ENCODE assay signal across 12 mouse cellular contexts in genomic region chr12:111513673-111514072, GRCm38 (mm10). TPM values are rescaled to one million over a fixed set of nuclear protein-coding genes. Genes with fewer than 3 reads are reported as not detected.
DNase-seq lines count a peak whose midpoint lies in the region; ATAC-seq and TF ChIP-seq lines count a peak whose summit lies in the region.
"Had no signal": no experiment of that assay in that cellular context is flagged by ENCODE, and none has a peak within 500 bp of the region (broad histone marks: within the 10 kb centered on the region; RNA-seq: fewer than 3 reads in every experiment).

No protein-coding gene starts in this region.

- no peaks in the 10 kb centered on the region for H3K36me3 ChIP-seq in forebrain, postnatal 0 days (ENCODE audit: insufficient read depth)
- no peaks in the 10 kb centered on the region for H3K36me3 ChIP-seq in forebrain, embryonic 16.5 days (ENCODE audit: control insufficient read depth, insufficient read depth)
- H3K36me3 ChIP-seq: heart, embryonic 13.5 days; limb, embryonic 10.5 days had no signal

- intact Hi-C loops in left cerebral cortex, adult 2 months (cut with DNase I): no loop called here

- no peaks in the 10 kb centered on the region for H3K4me1 ChIP-seq in forebrain, postnatal 0 days (ENCODE audit: insufficient read depth)
- H3K4me1 ChIP-seq in forebrain, embryonic 16.5 days (replicated peaks; ENCODE audit: control insufficient read depth, insufficient read depth, low read length): no peaks in the 10 kb centered on the region
- H3K4me1 ChIP-seq: limb, embryonic 10.5 days had no signal

- no peak overlapping the region for H3K27ac ChIP-seq in forebrain, postnatal 0 days (ENCODE audit: low read depth, low read length)
- H3K27ac ChIP-seq in forebrain, embryonic 16.5 days (ENCODE audit: low read length): no peak overlapping the region
- peak overlapping the region; percentile 44; the same call in 1 of the 2 replicates for H3K27ac ChIP-seq in left cerebral cortex, adult 2 months
- H3K27ac ChIP-seq: heart, embryonic 13.5 days; limb, embryonic 10.5 days had no signal

- peak; percentile 88 for ATAC-seq in forebrain, postnatal 0 days
- ATAC-seq in forebrain, embryonic 16.5 days: no peak

- no peak overlapping the region for H3K9ac ChIP-seq in forebrain, postnatal 0 days
- no peak overlapping the region for H3K9ac ChIP-seq in forebrain, embryonic 16.5 days (replicated peaks; ENCODE audit: low read depth, low read length)

- DNase-seq in forebrain, postnatal 0 days: peak; percentile 54
- peak in 1 of 2 experiments; percentile 26 for DNase-seq in left cerebral cortex, adult 2 months (ENCODE audit: extremely low spot score in 1 of 2, low spot score in 2 of 2)
- DNase-seq in left cerebral cortex, adult 11 months (ENCODE audit: low spot score): no peak
- peak; percentile 78 for DNase-seq in adipocyte (ENCODE audit: low spot score)
- DNase-seq in kidney, adult 9 months: peak; percentile 61
- no peak for DNase-seq in gastrocnemius, postnatal 4 days (ENCODE audit: low spot score in 2 of 2)
- DNase-seq in urinary bladder, adult 2 months (ENCODE audit: low spot score): no peak
- DNase-seq: B cell, adult 2 months; lung, postnatal 4 days had no signal

- no peak overlapping the region for H3K4me2 ChIP-seq in forebrain, postnatal 0 days (ENCODE audit: low read depth)
- no peak overlapping the region for H3K4me2 ChIP-seq in forebrain, embryonic 16.5 days (ENCODE audit: low read length)
- H3K4me2 ChIP-seq: heart, embryonic 13.5 days had no signal

- H3K9me3 ChIP-seq in forebrain, postnatal 0 days (ENCODE audit: low read length): no peaks in the 10 kb centered on the region
- H3K9me3 ChIP-seq in forebrain, embryonic 16.5 days (ENCODE audit: control insufficient read depth, low read length): no peaks in the 10 kb centered on the region
- H3K9me3 ChIP-seq: heart, embryonic 13.5 days; limb, embryonic 10.5 days had no signal

- no peak for TF ChIP-seq CTCF in forebrain, postnatal 0 days (IDR thresholded peaks at IDR 0.05; ENCODE audit: low read depth)
- no peak for TF ChIP-seq CTCF in left cerebral cortex, adult 2 months (IDR thresholded peaks at IDR 0.05)

- no peaks in the 10 kb centered on the region for H3K27me3 ChIP-seq in forebrain, postnatal 0 days (ENCODE audit: insufficient read depth, low read length)
- no peaks in the 10 kb centered on the region for H3K27me3 ChIP-seq in forebrain, embryonic 16.5 days (replicated peaks; ENCODE audit: control insufficient read depth, insufficient read depth, low read length)
- H3K27me3 ChIP-seq: heart, embryonic 13.5 days had no signal

- 60% methylated on average over 5 of the region's 5 CpGs for WGBS in forebrain, postnatal 0 days
- WGBS in forebrain, embryonic 16.5 days: 61% methylated on average over 5 of the region's 5 CpGs

- H3K4me3 ChIP-seq in forebrain, postnatal 0 days (ENCODE audit: low read depth, low read length): no peak overlapping the region
- H3K4me3 ChIP-seq in forebrain, embryonic 16.5 days (replicated peaks; ENCODE audit: low read length): no peak overlapping the region
- H3K4me3 ChIP-seq in left cerebral cortex, adult 2 months: no peak overlapping the region
- H3K4me3 ChIP-seq: heart, embryonic 13.5 days; limb, embryonic 10.5 days had no signal

RNA-seq across cellular contexts. Expression of gene Eif5, which starts 24.1 kb away (rescaled TPM):
- total RNA-seq in forebrain, postnatal 0 days (2014; rRNA removed): 273 and 366 TPM in 2 replicates
- polyA plus RNA-seq in forebrain, postnatal 0 days (2015; fragmentation: Nextera tagmentation; extraction: Ambion mirVana): 580 and 648 TPM in 2 replicates
- 549 and 607 TPM in 2 replicates for polyA plus RNA-seq in forebrain, embryonic 16.5 days (2015; fragmentation: Nextera tagmentation; extraction: Ambion mirVana)
- 100 to 1,000 TPM; 241 to 276 TPM for total RNA-seq in left cerebral cortex, adult 2 months (2021)
- total RNA-seq in gastrocnemius, postnatal 4 days (2021): 100 to 1,000 TPM; 157 to 160 TPM
- polyA plus RNA-seq in urinary bladder, adult 2 months (2012; rRNA removed): 139 and 141 TPM in 2 replicates

RNA-seq across cellular contexts. Expression of gene Gm266, which starts 28.1 kb away (rescaled TPM):
- 5.1 and 5.4 TPM in 2 replicates for total RNA-seq in forebrain, postnatal 0 days (2014; rRNA removed)
- polyA plus RNA-seq in forebrain, postnatal 0 days (2015; fragmentation: Nextera tagmentation; extraction: Ambion mirVana): 3.7 and 5.2 TPM in 2 replicates
- polyA plus RNA-seq in forebrain, embryonic 16.5 days (2015; fragmentation: Nextera tagmentation; extraction: Ambion mirVana): 0.23 and 1.1 TPM in 2 replicates
- total RNA-seq in left cerebral cortex, adult 2 months (2021): 1 to 10 TPM; 3.1 to 3.3 TPM
- total RNA-seq in gastrocnemius, postnatal 4 days (2021): 1 to 10 TPM; 6.9 to 7.5 TPM
- 5.9 and 6.7 TPM in 2 replicates for polyA plus RNA-seq in urinary bladder, adult 2 months (2012; rRNA removed)

Comparison
In these comparisons a context has a peak if more than half of its experiments do, and no peak if none do; other contexts are left out.
1. DNase-seq: peak in forebrain, postnatal 0 days (single experiment), adipocyte (single experiment) and kidney, adult 9 months (single experiment); none in left cerebral cortex, adult 11 months (single experiment), gastrocnemius, postnatal 4 days (0 of 2) and urinary bladder, adult 2 months (single experiment).